Comparison of ENCODE assay signal across 8 mouse cellular contexts in genomic region chr1:86533411-86534130, GRCm38 (mm10). TPM values are rescaled to one million over a fixed set of nuclear protein-coding genes. Genes with fewer than 3 reads are reported as not detected.
DNase-seq lines count a peak whose midpoint lies in the region; ATAC-seq and TF ChIP-seq lines count a peak whose summit lies in the region.

No protein-coding gene starts in this region.

- H3K4me1 ChIP-seq in intestine, postnatal 0 days (replicated peaks; ENCODE audit: control insufficient read depth, insufficient read depth, low read length), result no peaks in the 10 kb centered on the region
- H3K4me1 ChIP-seq in intestine, embryonic 16.5 days (ENCODE audit: control insufficient read depth, insufficient read depth, low read length), result peaks cover 24% of the 10 kb centered on the region
- H3K4me1 ChIP-seq in G1E (ENCODE audit: insufficient read depth, low read depth, low read length), result peaks cover 40% of the 10 kb centered on the region
- H3K4me1 ChIP-seq in midbrain, postnatal 0 days (ENCODE audit: insufficient read depth, low read length), result peaks cover 2% of the 10 kb centered on the region; the same call in 1 of the 2 replicates

- peak; percentile 47; the same call in 1 of the 2 replicates for ATAC-seq in intestine, postnatal 0 days
- ATAC-seq in intestine, embryonic 16.5 days, result no peak
- no peak for ATAC-seq in G1E (ENCODE audit: extremely low read depth, insufficient number of reproducible peaks, low FRiP score, poor library complexity, severe bottlenecking)
- no peak for ATAC-seq in midbrain, postnatal 0 days (ENCODE audit: low FRiP score)
- ATAC-seq in megakaryocyte-erythroid progenitor cell, adult 5-6 weeks (replicated peaks; ENCODE audit: low FRiP score, low TSS enrichment, poor library complexity, severe bottlenecking), result no peak

- no peak overlapping the region for H3K27ac ChIP-seq in intestine, postnatal 0 days (ENCODE audit: low read depth, low read length)
- H3K27ac ChIP-seq in intestine, embryonic 16.5 days (ENCODE audit: low read length), result no peak overlapping the region
- H3K27ac ChIP-seq in midbrain, postnatal 0 days (ENCODE audit: low read depth, low read length), result no peak overlapping the region

- H3K36me3 ChIP-seq in intestine, postnatal 0 days (ENCODE audit: control insufficient read depth, insufficient read depth), result peaks cover 4% of the 10 kb centered on the region; the same call in 1 of the 2 replicates
- H3K36me3 ChIP-seq in intestine, embryonic 16.5 days (ENCODE audit: control insufficient read depth, insufficient read depth, low read length), result no peaks in the 10 kb centered on the region; the same call in 1 of the 2 replicates
- peaks cover 44% of the 10 kb centered on the region for H3K36me3 ChIP-seq in G1E (replicated peaks)
- no peaks in the 10 kb centered on the region for H3K36me3 ChIP-seq in midbrain, postnatal 0 days (ENCODE audit: insufficient read depth, low read length)

- no peaks in the 10 kb centered on the region for H3K27me3 ChIP-seq in intestine, postnatal 0 days (replicated peaks; ENCODE audit: control insufficient read depth, insufficient read depth, low read length)
- H3K27me3 ChIP-seq in intestine, embryonic 16.5 days (replicated peaks; ENCODE audit: control insufficient read depth, insufficient read depth, low read length), result no peaks in the 10 kb centered on the region
- no peaks in the 10 kb centered on the region for H3K27me3 ChIP-seq in G1E (ENCODE audit: insufficient read depth, low read length)
- H3K27me3 ChIP-seq in midbrain, postnatal 0 days (ENCODE audit: insufficient read depth, low read length), result no peaks in the 10 kb centered on the region

- 72% methylated on average over 6 of the region's 6 CpGs for WGBS in intestine, postnatal 0 days
- WGBS in intestine, embryonic 16.5 days, result 82% methylated on average over 6 of the region's 6 CpGs
- 73% methylated on average over 6 of the region's 6 CpGs for WGBS in midbrain, postnatal 0 days

- peak; percentile 57 for TF ChIP-seq CTCF in intestine, postnatal 0 days (IDR thresholded peaks at IDR 0.05; ENCODE audit: low read depth)
- peak; percentile 42; the same call in 1 of the 2 replicates for TF ChIP-seq CTCF in G1E (IDR thresholded peaks at IDR 0.05; ENCODE audit: low read depth, low read length)
- peak; percentile 59 for TF ChIP-seq CTCF in midbrain, postnatal 0 days (IDR thresholded peaks at IDR 0.05)

- no peak overlapping the region for H3K4me2 ChIP-seq in intestine, postnatal 0 days (replicated peaks; ENCODE audit: low read depth)
- no peak overlapping the region for H3K4me2 ChIP-seq in intestine, embryonic 16.5 days (ENCODE audit: low read depth, low read length)
- H3K4me2 ChIP-seq in midbrain, postnatal 0 days (ENCODE audit: low read depth, low read length, poor library complexity, severe bottlenecking), result no peak overlapping the region

- no peak for DNase-seq in G1E (ENCODE audit: low spot score)
- peak; percentile 55 to 74 for DNase-seq in frontal cortex, postnatal 10 days (ENCODE audit: low spot score in 2 of 2)
- DNase-seq in midbrain, postnatal 0 days (ENCODE audit: low spot score), result peak; percentile 50
- DNase-seq in adrenal gland, postnatal 10 days, result no peak
- no peak for DNase-seq in kidney, postnatal 36 days

- no peaks in the 10 kb centered on the region for H3K9me3 ChIP-seq in intestine, postnatal 0 days (ENCODE audit: control insufficient read depth)
- no peaks in the 10 kb centered on the region for H3K9me3 ChIP-seq in intestine, embryonic 16.5 days (ENCODE audit: control insufficient read depth, low read length)
- peaks cover 6% of the 10 kb centered on the region for H3K9me3 ChIP-seq in G1E (replicated peaks)
- H3K9me3 ChIP-seq in midbrain, postnatal 0 days (ENCODE audit: low read length), result no peaks in the 10 kb centered on the region

- no peak overlapping the region for H3K9ac ChIP-seq in intestine, postnatal 0 days (ENCODE audit: low read depth, low read length)
- H3K9ac ChIP-seq in intestine, embryonic 16.5 days (ENCODE audit: low read depth, low read length), result no peak overlapping the region
- H3K9ac ChIP-seq in midbrain, postnatal 0 days (replicated peaks; ENCODE audit: low read length, poor library complexity, severe bottlenecking), result no peak overlapping the region

- no peak overlapping the region for H3K4me3 ChIP-seq in intestine, postnatal 0 days (ENCODE audit: low read depth, low read length)
- H3K4me3 ChIP-seq in intestine, embryonic 16.5 days (ENCODE audit: low read length), result no peak overlapping the region
- H3K4me3 ChIP-seq in G1E (ENCODE audit: low read depth, low read length), result no peak overlapping the region
- H3K4me3 ChIP-seq in midbrain, postnatal 0 days (ENCODE audit: low read depth, low read length), result no peak overlapping the region

RNA-seq across cellular contexts. Expression of gene Ptma, which starts 7.0 kb away (rescaled TPM):
- 1,008 and 1,098 TPM in 2 replicates for polyA plus RNA-seq in intestine, postnatal 0 days (2015; fragmentation: Nextera tagmentation; extraction: Ambion mirVana)
- polyA plus RNA-seq in intestine, embryonic 16.5 days (2015; fragmentation: Nextera tagmentation; extraction: Ambion mirVana), result 1,684 and 1,813 TPM in 2 replicates
- 2,671 and 3,097 TPM in 2 replicates for total RNA-seq in G1E (2014; fragmentation: Nextera tagmentation)
- 4,796 and 5,087 TPM in 2 replicates for total RNA-seq in G1E (2017)
- 14,052 and 14,774 TPM in 2 replicates for polyA plus RNA-seq in G1E (2012)
- 947 and 1,050 TPM in 2 replicates for total RNA-seq in midbrain, postnatal 0 days (2014; rRNA removed)
- 1,199 and 1,354 TPM in 2 replicates for polyA plus RNA-seq in midbrain, postnatal 0 days (2015; fragmentation: Nextera tagmentation; extraction: Ambion mirVana)
- total RNA-seq in adrenal gland, postnatal 10 days (2021), result 100 to 1,000 TPM; 804 to 831 TPM
- total RNA-seq in megakaryocyte-erythroid progenitor cell, adult 5-6 weeks (2014; fragmentation: Nextera tagmentation), result 2,834 and 3,273 TPM in 2 replicates
- total RNA-seq in megakaryocyte-erythroid progenitor cell, adult 5-6 weeks (2017), result 4,983 and 7,914 TPM in 2 replicates

RNA-seq across cellular contexts. Expression of gene Pde6d, which starts 48.9 kb away (rescaled TPM):
- polyA plus RNA-seq in intestine, postnatal 0 days (2015; fragmentation: Nextera tagmentation; extraction: Ambion mirVana), result 41.9 and 42.6 TPM in 2 replicates
- 35.1 and 35.2 TPM in 2 replicates for polyA plus RNA-seq in intestine, embryonic 16.5 days (2015; fragmentation: Nextera tagmentation; extraction: Ambion mirVana)
- total RNA-seq in G1E (2014; fragmentation: Nextera tagmentation) (82.7 and 83.8 TPM in 2 replicates), G1E (2017) (21.8 and 23.4 TPM in 2 replicates)
- polyA plus RNA-seq in G1E (2012), result 56.7 and 72.3 TPM in 2 replicates
- 48.1 and 54.8 TPM in 2 replicates for total RNA-seq in midbrain, postnatal 0 days (2014; rRNA removed)
- polyA plus RNA-seq in midbrain, postnatal 0 days (2015; fragmentation: Nextera tagmentation; extraction: Ambion mirVana), result 116 and 124 TPM in 2 replicates
- total RNA-seq in adrenal gland, postnatal 10 days (2021), result 10 to 100 TPM; 28.8 to 32.8 TPM
- total RNA-seq in megakaryocyte-erythroid progenitor cell, adult 5-6 weeks (2014; fragmentation: Nextera tagmentation), result 36.5 and 52.7 TPM in 2 replicates
- total RNA-seq in megakaryocyte-erythroid progenitor cell, adult 5-6 weeks (2017), result 13.2 TPM in 2 replicates

RNA-seq across cellular contexts. Expression of gene Cops7b, which starts 49.1 kb away (rescaled TPM):
- 14.2 and 15.7 TPM in 2 replicates for polyA plus RNA-seq in intestine, postnatal 0 days (2015; fragmentation: Nextera tagmentation; extraction: Ambion mirVana)
- 31.5 and 35.1 TPM in 2 replicates for polyA plus RNA-seq in intestine, embryonic 16.5 days (2015; fragmentation: Nextera tagmentation; extraction: Ambion mirVana)
- total RNA-seq in G1E (2014; fragmentation: Nextera tagmentation), result 16.9 and 33.6 TPM in 2 replicates
- total RNA-seq in G1E (2017), result 29.1 and 29.3 TPM in 2 replicates
- 43.8 and 47.6 TPM in 2 replicates for polyA plus RNA-seq in G1E (2012)
- 39.0 and 42.1 TPM in 2 replicates for total RNA-seq in midbrain, postnatal 0 days (2014; rRNA removed)
- 53.4 and 56.2 TPM in 2 replicates for polyA plus RNA-seq in midbrain, postnatal 0 days (2015; fragmentation: Nextera tagmentation; extraction: Ambion mirVana)
- total RNA-seq in adrenal gland, postnatal 10 days (2021), result 10 to 100 TPM; 10.4 to 15.0 TPM
- total RNA-seq in megakaryocyte-erythroid progenitor cell, adult 5-6 weeks (2014; fragmentation: Nextera tagmentation), result 21.2 and 25.6 TPM in 2 replicates
- 17.2 and 19.1 TPM in 2 replicates for total RNA-seq in megakaryocyte-erythroid progenitor cell, adult 5-6 weeks (2017)

Comparison
In these comparisons a context has a peak if more than half of its experiments do, and no peak if none do; other contexts are left out.
1. DNase-seq: peak in frontal cortex, postnatal 10 days (2 of 2) and midbrain, postnatal 0 days (single experiment); none in G1E (single experiment), adrenal gland, postnatal 10 days (single experiment) and kidney, postnatal 36 days (0 of 2).
2. Peak in every context shown above with its lines, with median percentiles within 50 percentile points of each other: CTCF ChIP-seq.